Mouse (Mus musculus): ENCODE data around the gene Zic4. TPM values are rescaled to one million over a fixed set of nuclear protein-coding genes. Genes with fewer than 3 reads are reported as not detected.

Gene Zic4
- 1 to 10 TPM; 5.4 to 7.4 TPM for total RNA-seq (2021)
- long read RNA-seq, experiment 1, partial matches to known transcripts: 0 of 4 reads
- long read RNA-seq, experiment 1, other reads (novel, unspliced or antisense): 3 of 4 reads
- long read RNA-seq, experiment 2, partial matches to known transcripts: 1 of 4 reads
- long read RNA-seq, experiment 2, other reads (novel, unspliced or antisense): 2 of 4 reads

DNA sequence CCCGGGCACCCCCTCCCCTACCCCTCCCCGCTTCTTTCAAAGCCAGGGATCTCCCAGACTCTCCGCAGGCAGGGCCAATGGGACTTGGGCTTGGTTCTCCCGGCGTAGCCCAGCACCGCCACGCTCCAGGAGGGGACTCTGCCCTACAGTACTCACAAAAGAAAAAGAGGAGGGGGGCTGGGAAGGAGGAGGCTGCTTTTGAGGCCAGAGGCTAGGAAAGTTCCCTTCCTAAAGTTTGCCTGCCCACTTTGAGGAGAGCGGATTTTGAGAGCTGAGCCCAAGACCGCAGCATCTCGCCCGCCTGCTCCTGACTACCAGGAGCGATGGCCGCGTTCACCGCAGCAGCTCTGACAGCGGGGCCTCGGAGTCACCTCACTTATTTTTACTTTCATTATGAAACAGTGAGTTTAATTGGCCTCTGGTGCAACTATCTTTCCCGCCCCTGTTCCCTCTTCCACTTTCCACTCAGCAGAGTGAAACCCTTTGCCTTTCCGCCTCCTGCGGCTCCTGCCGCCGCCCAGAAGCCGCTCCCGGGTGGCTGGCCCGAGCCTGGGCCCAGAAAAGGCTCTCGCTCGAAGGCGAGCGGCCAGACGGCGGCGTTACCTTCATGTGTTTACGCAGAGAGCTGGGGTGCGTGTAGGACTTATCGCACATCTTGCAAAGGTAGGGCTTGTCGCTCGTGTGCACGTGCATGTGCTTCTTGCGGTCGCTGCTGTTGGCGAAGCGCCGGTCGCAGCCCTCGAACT is at the start of gene Zic4:
Gene Zic4, plus strand, starts transcription at position 558 of the 746 bp plus-strand sequence.
- DNase-seq (ENCODE audit: low spot score in 2 of 2): peak in 1 of 2 experiments; percentile 39

DNA sequence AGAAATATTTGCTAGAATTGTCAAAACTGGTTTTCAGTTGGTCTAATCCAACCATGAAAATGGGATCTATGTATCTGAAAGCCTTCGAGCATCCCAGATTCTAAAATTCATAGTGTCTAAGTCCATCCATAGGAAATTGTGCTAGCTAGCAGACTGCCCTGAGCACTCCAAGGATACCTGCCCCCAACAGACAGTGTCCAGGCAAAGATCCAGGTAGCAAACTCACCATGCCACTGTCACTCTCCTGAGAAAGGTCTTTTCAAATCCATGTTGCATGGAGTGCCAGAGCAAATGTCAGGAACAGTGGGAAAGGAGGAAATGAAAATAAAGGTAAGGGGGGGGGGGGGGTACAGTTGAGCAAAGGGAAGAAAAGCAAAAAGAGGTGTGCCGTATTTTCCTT is 14.6 kb upstream of the Zic4 start:
- no peak for DNase-seq (ENCODE audit: low spot score in 2 of 2)

DNA sequence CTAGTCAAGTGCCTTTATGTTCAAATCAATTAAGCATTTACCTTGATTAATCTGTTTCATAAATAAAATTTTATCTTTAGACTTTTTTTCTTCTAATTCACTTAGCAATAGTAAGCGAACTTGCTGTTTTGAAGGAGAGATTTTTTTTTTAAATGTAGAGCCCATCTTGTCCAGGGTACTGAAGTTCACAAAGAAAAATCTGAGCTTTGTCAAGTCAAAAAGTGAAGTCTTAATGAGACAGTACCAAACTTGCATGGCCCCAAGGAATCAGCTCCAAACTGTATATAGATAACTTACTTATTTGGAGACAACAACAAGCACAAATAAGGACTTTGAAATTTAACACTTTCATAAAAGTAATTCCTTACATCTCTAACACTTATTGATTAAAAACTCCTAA is 13.5 kb upstream of the Zic4 start:
- no peak for DNase-seq (ENCODE audit: low spot score in 2 of 2)

DNA sequence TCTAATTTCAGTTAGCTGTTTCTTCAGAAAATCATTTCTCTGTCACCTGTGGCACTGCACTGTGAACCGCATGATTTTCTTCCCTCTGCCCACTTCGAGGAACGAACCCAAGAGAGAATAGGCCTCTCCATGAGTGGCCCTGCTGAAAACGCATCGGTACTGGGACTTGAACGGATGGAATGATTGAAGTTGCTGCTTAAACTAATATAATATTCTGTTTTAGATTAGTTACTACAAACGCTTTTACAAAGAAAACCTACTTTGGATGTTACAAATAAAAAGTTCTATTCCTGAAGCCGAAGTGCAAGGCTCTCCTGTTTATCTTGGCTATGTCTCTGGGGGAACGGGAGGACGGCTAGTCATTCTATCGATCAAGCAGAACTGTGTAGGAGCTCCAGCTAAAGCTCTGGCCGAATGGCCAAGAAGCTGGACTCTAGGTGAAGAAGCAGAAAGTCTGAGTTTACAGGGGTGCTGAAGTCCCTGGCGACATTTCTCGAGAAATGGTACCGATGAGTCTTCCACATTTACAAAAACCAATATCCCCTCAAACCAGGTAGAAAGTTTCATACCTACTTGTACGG is 11.9 kb upstream of the Zic4 start:
- no peak for DNase-seq (ENCODE audit: low spot score in 2 of 2)

DNA sequence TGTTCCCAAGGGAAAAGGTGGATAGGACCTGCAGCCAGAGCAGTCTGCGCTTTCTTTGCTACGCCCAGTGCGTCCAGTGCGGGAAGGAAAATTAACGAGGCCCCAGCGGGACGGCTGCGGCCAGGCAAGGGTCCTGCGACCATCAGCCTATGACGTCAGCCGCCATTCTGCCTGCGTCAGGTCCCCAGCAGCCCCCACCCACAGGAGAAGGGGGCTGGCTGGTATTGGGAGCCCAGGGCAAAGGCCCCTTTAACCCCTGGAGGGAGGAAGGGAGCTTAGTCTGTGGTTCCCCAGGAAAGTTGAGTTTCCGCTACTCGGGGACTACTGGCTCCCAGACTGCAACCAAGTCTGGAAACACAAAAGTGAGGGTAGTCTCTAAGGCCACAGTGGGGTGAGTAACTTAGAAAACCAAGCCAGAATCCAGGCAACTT is 11.3 kb upstream of the Zic4 start:
- DNase-seq (ENCODE audit: low spot score in 2 of 2): no peak

DNA sequence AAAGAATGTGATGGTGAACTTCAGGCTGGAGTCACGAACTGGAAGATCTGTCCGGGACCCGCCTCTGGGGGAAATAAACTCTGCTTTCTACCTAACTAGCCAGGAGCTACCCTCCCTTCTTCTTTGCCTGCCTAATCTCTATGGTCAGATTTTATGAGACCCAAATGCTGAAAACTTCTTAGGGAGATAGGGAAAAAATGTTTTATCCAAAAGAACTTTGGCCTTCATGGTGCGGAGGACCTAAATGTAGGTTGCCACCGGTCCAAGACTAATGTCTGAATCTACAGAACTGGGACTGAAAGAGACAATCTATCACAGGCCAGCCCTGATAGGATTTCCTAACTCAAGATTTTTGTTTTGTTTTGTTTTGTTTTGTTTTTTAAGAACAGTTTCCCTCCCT is 10.9 kb upstream of the Zic4 start:
- no peak for DNase-seq (ENCODE audit: low spot score in 2 of 2)

DNA sequence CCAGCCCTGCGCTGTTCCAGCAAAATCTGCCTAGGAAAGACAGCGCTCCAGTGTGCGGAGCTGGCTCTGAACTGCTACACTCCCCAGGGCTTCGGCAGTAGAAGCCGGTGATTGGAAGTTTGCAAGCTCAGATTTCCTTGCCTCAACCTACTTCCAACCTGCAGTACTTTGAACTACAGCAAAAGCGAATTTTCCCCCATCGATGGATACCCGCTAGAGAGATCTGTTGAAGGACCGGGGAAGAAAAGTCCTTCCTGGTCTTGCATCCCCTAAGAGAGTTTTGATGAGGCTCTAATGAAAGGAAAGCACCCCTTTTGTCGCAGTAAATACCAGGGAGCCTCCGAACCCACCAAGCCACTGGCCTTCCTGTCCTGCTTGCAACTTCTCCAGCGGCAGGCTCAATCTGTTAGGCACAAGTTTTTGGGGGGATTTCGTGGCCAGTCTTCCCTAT is 10.2 kb upstream of the Zic4 start:
- no peak for DNase-seq (ENCODE audit: low spot score in 2 of 2)

DNA sequence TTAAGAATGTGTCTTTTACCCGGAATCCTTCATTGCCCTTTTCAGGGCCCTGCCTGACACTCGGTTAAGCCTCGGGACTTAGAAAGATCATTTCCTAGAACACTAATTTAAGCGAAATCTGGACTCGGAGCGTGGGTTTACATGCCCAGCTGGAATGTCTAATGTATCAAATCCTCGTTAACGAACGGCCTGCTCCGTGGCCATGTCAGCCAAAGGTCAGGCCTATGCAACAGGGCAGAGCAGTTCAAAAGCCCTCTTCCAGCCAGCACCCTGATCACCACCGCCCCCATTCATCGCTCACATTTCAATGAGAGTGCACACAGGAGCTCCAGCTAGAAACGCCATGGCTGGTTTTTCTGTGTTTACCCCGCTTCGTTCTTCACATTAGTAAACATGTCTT is 9.4 kb upstream of the Zic4 start:
- DNase-seq (ENCODE audit: low spot score in 2 of 2): no peak

DNA sequence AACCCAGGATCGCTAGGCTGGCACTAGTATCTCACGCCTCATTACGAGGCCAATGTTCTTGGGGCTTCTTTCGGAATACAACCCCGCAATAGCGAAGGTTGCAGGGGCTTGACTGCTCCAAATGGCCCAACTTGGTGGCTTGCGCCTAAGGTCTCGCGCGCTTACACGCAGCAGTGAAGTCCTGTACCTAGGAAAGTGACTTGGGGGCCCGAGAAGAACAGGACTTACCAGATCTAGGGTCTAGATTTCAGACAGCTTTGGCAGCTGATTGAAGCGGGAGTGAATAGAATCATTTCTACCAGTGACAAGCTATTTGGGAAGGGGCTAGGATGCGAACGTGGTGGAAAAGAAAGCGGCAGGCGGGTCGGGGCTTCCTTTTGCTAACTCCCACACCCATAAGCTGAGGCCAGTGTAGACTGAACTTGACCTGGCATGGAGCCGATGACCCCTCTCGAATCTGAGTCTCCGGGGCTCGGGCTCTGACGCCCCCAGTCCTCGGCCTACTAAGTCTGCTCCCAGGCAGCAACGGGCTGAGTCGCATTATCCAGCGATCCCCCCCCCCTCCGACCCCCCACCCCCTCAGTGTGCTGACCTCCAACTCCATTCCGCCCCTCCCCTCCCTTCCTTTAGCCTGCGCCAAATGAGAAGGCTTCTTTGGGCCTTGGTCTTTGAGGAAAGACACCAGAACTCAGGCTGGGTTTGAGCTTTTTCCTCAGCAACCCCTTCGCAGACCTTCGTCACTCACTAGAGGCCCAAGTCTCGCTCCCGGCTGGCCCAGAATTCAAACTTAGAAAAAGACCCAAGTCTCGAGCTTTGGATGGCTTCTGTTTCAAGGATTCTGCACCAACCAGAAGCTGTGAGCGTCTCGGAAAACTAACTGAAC is 8.4 kb upstream of the Zic4 start:
- DNase-seq (ENCODE audit: low spot score in 2 of 2): no peak

DNA sequence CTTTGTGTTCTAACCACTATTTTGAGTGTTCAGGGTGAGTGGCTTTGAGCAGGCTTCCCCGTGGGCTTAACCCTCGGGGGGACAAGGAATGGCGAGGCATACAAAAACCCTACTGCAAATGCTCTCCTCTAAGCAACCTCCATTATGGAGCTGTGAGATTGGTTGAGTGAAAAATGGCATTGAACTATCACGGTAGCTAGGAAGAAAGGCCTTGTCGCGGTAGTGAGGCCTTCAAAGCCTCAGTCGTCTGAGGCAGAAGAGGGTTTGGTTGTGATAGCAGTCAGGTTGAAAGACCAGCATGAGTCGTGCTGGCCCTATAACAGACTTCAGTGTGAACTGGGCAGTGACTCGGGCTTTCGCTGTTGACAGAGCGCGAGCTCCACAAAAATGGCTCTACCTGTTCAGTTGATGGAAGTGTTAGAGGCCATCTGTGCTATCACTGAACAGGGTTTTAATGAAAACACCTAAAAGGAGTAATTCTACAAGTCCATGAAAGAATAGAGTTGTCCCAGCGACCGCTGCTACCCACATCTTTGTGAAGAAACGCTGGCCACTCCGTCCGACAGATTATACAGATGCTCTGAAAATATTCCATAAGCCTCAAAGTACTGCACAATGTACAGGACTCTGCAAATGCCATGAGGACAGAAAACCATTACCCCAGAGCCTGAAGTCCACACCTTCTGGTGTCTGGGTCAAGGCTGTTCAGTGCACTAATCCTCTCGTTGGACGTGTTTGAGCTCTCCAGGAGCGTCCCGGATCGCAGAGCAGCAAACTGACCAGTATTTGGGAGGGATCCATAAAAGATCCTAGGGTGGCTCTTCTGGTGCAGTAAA is 7.6 kb upstream of the Zic4 start:
- DNase-seq (ENCODE audit: low spot score in 2 of 2): no peak

DNA sequence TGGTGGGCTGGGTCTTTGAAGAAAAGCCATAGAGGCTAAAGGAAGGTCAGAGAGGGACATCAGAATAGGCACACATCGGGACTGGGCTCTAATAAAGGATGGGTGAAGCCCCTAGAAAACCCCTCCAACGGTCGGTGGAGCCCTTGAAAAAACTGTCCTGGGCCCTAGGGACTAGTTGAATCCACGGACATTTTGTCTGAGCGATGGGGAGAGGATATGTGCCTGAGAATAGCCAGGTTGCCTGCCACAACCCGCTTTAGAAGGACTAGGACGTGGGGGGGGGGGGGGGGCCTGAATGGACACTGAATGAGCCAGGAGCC is 7.0 kb upstream of the Zic4 start:
- no peak for DNase-seq (ENCODE audit: low spot score in 2 of 2)

DNA sequence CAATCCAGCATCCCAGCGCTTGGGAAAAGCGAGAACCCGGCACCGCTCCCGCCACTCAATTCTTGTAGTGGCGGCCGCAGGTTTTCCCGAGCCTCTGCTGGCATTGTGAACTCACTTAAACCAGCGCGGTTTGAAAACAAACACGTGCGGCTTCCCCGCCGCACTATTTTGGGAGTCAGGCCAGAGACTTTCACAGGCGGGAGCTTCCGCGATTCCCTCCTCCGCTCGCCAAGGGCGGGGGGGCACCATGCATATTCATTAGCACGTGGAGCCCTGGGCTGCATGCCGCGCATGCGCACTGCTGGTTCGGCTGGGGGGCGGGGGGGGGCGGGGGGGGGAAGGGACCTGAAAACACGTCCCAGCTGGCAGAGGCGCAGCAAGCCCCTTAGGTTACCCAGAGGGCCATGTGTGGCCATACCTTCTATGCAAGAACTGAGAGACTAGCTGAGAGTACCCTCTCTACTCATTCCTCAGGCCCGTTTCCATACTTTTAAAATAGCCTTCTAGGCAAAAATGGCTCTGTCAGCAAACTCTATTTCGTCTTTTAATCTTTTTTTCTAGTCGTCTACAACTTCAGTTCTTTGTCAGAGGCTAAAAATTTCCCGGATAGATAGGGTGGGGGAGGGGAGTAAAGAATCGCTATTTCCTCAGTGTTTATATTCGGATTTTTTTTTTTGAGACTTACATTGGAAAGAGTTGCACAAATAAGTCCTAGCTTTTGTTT is 6.4 kb upstream of the Zic4 start:
- peak; percentile 56 to 75 for DNase-seq (ENCODE audit: low spot score in 2 of 2)

DNA sequence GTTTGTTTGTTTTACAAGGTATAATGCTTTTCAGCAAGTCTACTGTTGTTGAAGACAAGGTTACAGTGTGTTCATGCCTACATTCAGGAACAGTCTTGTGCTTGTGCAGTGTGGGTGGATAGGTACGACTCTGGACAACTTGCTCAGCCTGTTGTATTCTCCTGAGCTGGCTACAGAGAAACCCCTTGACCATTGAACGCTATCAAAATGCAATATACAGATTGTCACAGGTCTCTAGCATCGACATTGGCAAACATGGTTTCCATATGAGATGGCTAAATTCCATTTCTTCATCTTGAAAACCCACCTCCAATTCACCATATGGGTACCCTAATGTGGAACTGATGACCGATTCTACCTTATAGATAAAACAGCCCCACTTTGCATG is 5.9 kb upstream of the Zic4 start:
- no peak for DNase-seq (ENCODE audit: low spot score in 2 of 2)

DNA sequence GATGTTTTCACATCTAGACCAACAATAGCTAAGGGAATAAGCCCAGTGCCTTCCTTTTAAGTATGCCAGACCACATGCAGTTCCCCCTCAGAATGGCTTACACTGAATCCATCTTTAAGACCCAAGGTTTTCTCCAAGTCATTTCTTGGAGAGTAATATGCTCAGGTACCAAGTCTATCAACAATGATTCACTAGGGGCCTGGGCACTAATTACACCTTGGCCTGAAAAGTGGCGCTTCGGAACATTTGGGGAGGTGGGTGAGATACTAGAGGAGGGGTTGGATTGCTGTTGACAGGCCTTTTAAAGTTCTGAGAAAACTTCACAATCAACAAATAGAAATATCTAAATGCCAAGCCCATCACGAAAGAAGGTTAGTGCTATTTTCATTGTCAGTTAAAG is 4.9 kb upstream of the Zic4 start:
- no peak for DNase-seq (ENCODE audit: low spot score in 2 of 2)

DNA sequence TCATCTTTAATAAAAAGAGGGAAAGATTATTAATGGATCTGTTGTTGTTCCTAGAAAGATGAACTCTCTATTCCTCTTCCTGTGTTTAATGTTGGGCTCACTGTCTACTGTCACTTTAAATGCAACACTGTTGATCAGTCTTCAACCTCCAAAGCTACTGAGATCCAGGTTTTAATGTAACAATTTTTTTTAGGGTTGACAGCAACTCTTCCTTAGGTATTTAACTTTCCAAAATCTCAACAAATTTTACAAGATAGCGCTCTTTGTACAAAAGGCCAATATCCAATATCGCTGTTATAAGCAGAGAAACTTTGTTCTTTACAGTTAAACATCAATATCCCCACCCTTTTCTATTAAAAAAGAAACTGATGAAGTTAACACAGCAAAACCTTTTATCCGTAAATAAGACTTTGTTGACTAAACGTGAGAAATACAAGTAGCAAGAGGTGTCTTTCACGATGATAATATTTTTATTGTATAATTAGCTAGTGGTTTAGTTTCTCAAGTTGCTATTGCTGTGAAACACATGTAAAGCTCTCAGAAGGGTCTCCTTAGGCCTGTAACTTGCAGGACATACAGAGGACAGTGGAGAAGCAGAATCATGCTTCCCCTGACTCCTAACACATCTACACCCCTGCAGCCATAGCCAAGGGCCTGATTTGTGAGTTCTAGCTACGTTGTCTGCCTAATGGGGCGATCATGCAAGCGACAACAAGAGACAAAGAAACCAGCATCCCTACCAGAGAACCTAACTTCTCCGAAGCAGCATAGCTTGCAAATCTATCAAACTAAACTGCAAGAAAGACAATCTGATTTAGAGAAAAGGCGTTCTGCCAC is 3.1 kb upstream of the Zic4 start:
- no peak for DNase-seq (ENCODE audit: low spot score in 2 of 2)

DNA sequence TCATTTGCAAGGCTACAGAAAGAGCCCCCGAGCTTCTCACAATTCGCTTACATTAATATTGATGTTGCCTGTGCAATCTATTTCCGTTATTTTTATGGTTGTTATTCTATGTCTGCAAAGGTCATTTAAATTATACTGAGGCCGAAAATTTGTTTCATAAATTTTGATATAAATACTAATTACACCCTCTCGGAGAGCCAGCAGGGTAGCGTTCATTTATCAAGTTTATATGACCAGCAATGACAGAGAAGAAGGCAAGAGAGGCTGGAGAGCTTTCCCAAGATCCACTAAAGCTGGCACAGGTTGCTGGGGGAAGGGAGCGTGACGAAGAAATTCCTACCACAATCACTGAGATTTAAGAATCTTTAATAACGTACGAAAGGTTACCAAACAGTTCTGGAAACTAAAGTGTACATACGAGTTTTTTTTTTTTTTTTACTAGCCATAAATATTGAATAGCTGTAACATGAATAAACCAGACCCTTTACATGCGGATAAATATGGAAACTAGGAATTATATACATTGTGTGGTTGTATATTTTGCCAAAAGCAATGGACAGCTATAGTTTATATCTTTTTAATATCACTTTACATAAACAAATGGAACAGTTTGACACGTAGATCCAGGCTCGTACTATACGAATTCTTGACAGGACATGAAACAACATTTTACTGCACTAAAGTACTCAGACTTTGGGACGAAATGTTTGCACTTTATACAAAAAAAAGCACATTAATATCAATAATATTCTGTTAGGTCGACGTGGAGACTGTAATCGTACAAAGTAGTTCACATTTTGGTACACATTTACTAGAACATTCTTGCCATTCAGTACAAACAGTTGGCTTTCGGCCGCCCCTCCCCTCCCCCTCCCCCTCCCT is 1.8 kb upstream of the Zic4 start:
- no peak for DNase-seq (ENCODE audit: low spot score in 2 of 2)

DNA sequence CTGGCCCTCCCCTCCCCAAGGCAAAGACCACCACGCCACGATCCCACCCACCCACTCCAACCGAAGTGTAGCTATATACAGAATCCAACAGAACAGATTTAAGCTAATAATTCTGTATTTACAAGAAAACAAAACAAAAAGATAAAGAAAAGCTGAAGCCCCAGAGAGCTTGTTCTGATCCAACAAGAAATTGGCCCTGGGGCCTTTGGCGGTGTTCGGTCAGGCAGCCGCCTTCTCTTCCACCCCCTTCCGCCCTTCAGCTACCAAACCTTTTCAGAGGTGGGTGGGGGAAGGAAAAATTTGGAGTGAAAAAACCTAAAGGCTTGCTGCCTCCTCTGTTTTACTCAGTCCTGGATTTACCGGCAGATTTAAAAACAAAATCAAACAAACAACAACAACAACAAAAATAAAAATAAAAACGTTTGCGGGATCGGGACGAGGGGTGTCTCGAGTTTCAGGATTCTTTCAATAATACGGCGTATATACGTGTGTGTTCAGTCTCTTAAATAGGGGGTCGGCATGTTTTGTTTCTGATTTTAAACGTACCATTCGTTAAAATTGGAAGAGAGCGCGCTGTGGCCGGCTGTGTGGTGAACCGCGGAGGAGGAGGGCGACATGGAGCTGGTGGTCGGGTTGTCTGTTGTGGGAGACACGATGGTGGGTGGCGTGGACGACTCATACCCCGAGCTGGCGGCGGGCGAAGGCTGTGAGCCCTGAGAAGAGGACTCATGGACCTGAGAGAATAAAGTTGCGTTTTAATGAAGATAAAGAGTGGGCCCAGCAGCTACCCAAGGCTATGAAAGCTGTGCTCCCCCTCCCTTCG is 969 bp upstream of the Zic4 start:
- DNase-seq (ENCODE audit: low spot score in 2 of 2): no peak
